Mouse (Mus musculus) forebrain, embryonic 16.5 days (tissue): ENCODE measurements at regions not wholly inside any gene's neighbourhood (a gene's known extent, or its start where the extent isn't known, plus 50 kb on each side); places are given as distances from the start of the nearest gene placed in this dataset.

Source experiments
- ATAC-seq: fragments of 200-750 bp; cut with Nextera tagmentation; 2 replicates; pipeline ENCODE4 v1.8.0; 2017; ENCODE audit warnings: mild to moderate bottlenecking, moderate library complexity
- H3K27ac ChIP-seq: fragments of 300-500 bp; sonication (generic); 2 replicates; pipeline ENCODE4 v1.5.1; 2014; ENCODE audit warnings: low read length, control low read depth
- H3K27me3 ChIP-seq: fragments of 300-500 bp; sonication (generic); replicated peaks from 2 replicates; pipeline ENCODE4 v1.6.1; 2014; ENCODE audit warnings: low read length; ENCODE audit not compliant: control insufficient read depth, insufficient read depth
- H3K36me3 ChIP-seq: fragments of 300-500 bp; sonication (generic); 2 replicates; pipeline ENCODE4 v1.6.1; 2014; ENCODE audit not compliant: control insufficient read depth, insufficient read depth
- H3K4me1 ChIP-seq: fragments of 300-500 bp; sonication (generic); replicated peaks from 2 replicates; pipeline ENCODE4 v1.6.1; 2014; ENCODE audit warnings: low read length; ENCODE audit not compliant: control insufficient read depth, insufficient read depth
- H3K4me2 ChIP-seq: fragments of 300-500 bp; sonication (generic); 2 replicates; pipeline ENCODE4 v1.6.1; 2014; ENCODE audit warnings: mild to moderate bottlenecking, low read length, control low read depth
- H3K4me3 ChIP-seq: fragments of 300-500 bp; sonication (generic); replicated peaks from 2 replicates; pipeline ENCODE4 v1.5.1; 2014; ENCODE audit warnings: mild to moderate bottlenecking, low read length, control low read depth
- H3K9ac ChIP-seq: fragments of 300-500 bp; sonication (generic); replicated peaks from 2 replicates; pipeline ENCODE4 v1.6.1; 2014; ENCODE audit warnings: low read depth, low read length, control low read depth
- H3K9me3 ChIP-seq: fragments of 300-500 bp; sonication (generic); 2 replicates; pipeline ENCODE4 v1.6.1; 2016; ENCODE audit warnings: low read length; ENCODE audit not compliant: control insufficient read depth
- WGBS: fragments of 180-500 bp; shearing (Covaris S2); extraction: QIAGEN DNeasy Blood & Tissue Kit; methylation state at CpG from one replicate; pipeline ENCODE4 v1.1.7; 2014; 5-methylcytosine and 5-hydroxymethylcytosine counted together

- H3K36me3 ChIP-seq, result no peaks in the 10 kb centered on the region
- no peak for ATAC-seq
- H3K4me2 ChIP-seq, result no peak overlapping the region
Observed at GRCm38 (mm10) chr1:90360065-90360464, 156.3 kb downstream of the Ackr3 start.

GRCm38 (mm10) chr1:90364444-90364843 is 160.7 kb downstream of the Ackr3 start:
- Histone ChIP-seq H3K27me3 (no peaks in the 10 kb centered on the region), H3K4me3 (no peak overlapping the region), H3K9ac (no peak overlapping the region), H3K9me3 (no peaks in the 10 kb centered on the region), H3K4me2 (no peak overlapping the region), H3K36me3 (no peaks in the 10 kb centered on the region), H3K4me1 (no peaks in the 10 kb centered on the region), H3K27ac (no peak overlapping the region)
- 86% methylated on average over 4 of the region's 4 CpGs for WGBS
- ATAC-seq, result no peak

More at GRCm38 (mm10) chr1:90360065-90360464, 156.3 kb downstream of the Ackr3 start:
- H3K4me1 ChIP-seq, result no peaks in the 10 kb centered on the region
- no peaks in the 10 kb centered on the region for H3K27me3 ChIP-seq
- WGBS, result 83% methylated on average over 3 of the region's 3 CpGs
- no peak overlapping the region for H3K9ac ChIP-seq
- no peaks in the 10 kb centered on the region for H3K9me3 ChIP-seq
- no peak overlapping the region for H3K27ac ChIP-seq
- no peak overlapping the region for H3K4me3 ChIP-seq

DNA sequence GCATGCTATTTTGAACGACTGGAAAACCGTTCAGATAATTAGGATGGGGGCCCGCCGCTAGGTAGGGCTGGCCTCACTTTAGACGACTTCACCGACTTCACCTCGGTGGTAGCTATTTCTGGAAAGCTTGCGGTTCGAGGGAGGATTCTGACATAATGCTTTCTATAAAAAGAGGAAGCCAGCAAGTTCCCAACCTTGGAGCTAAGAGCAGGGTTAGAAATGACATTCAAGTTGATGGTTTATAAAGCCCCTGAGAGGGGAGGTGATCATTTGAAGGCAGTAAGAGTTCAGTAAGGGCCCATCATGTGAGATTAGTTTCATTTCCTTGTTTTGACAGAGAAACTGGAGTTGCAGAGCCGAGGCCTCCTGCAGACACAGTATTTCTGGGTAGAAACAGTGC is 164.8 kb downstream of the Ackr3 start:
- no peaks in the 10 kb centered on the region for H3K27me3 ChIP-seq
- H3K36me3 ChIP-seq, result no peaks in the 10 kb centered on the region
- no peak overlapping the region for H3K9ac ChIP-seq
- no peak overlapping the region for H3K4me2 ChIP-seq
- H3K4me1 ChIP-seq, result no peaks in the 10 kb centered on the region
- no peak overlapping the region for H3K4me3 ChIP-seq
- no peak overlapping the region for H3K27ac ChIP-seq
- 81% methylated on average over 10 of the region's 10 CpGs for WGBS
- H3K9me3 ChIP-seq, result peaks cover 4% of the 10 kb centered on the region; the same call in 1 of the 2 replicates
- no peak for ATAC-seq

DNA sequence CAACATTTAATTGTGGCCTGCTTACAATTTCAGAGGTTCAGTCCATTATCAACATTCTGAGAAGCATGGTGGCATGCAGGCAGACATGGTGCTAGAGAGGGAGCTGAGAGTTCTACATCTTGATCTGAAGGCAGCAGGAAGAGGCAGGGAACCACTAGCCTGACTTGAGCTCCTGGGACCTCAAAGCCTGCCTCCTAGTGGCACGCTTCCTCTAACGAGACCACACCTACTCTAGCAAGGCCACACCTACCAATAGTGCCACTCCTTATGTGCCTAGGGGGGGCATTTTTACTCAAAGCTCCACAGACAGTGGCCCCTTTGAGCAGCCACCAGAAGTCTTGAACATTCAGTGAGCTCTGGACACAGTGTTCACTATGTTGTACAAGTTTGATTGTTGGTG is 165.5 kb downstream of the Ackr3 start:
- Histone ChIP-seq H3K27me3 (no peaks in the 10 kb centered on the region), H3K4me2 (no peak overlapping the region), H3K9ac (no peak overlapping the region), H3K4me1 (no peaks in the 10 kb centered on the region), H3K4me3 (no peak overlapping the region), H3K27ac (no peak overlapping the region), H3K9me3 (peaks cover 4% of the 10 kb centered on the region; the same call in 1 of the 2 replicates), H3K36me3 (no peaks in the 10 kb centered on the region)
- WGBS, result 79% methylated on average over 2 of the region's 2 CpGs
- ATAC-seq, result no peak

- H3K36me3 ChIP-seq, result no peaks in the 10 kb centered on the region
- WGBS, result 82% methylated on average over 5 of the region's 5 CpGs
Observed at GRCm38 (mm10) chr1:90370766-90371165, 167.0 kb downstream of the Ackr3 start.

DNA sequence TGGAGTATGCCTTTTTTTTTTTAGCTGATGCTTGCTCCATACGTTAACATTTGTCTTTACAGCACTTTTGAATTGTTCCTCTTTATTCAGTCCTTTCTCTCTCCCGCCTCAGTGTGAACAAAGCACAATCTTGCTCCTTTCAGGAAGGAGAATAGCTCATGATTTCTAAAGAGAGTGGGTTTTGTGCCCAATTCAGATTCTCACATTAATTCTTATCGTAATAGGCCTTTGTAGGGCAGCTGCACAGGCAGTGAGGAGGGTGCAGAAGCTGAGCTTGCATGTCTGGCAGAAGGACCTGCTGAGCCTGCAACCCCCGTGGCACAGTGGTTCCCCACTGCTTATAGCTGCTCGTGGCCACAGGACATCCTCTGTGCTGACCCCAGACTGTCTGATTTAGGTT is 169.2 kb downstream of the Ackr3 start:
- Histone ChIP-seq H3K27ac (peak overlapping the region; percentile 9), H3K36me3 (no peaks in the 10 kb centered on the region), H3K4me3 (no peak overlapping the region), H3K4me2 (no peak overlapping the region), H3K9ac (no peak overlapping the region), H3K9me3 (peaks cover 4% of the 10 kb centered on the region; the same call in 1 of the 2 replicates), H3K27me3 (no peaks in the 10 kb centered on the region), H3K4me1 (no peaks in the 10 kb centered on the region)
- ATAC-seq, result peak; percentile 73; the same call in 1 of the 2 replicates
- WGBS, result 45% methylated on average over 5 of the region's 5 CpGs

More at GRCm38 (mm10) chr1:90370766-90371165, 167.0 kb downstream of the Ackr3 start:
- Histone ChIP-seq H3K9ac (no peak overlapping the region), H3K4me1 (no peaks in the 10 kb centered on the region), H3K27ac (no peak overlapping the region), H3K9me3 (peaks cover 4% of the 10 kb centered on the region; the same call in 1 of the 2 replicates), H3K4me3 (no peak overlapping the region), H3K27me3 (no peaks in the 10 kb centered on the region), H3K4me2 (no peak overlapping the region)
- no peak for ATAC-seq

GRCm38 (mm10) chr1:90374517-90374916 is 170.7 kb downstream of the Ackr3 start:
- Histone ChIP-seq H3K36me3 (no peaks in the 10 kb centered on the region), H3K4me3 (no peak overlapping the region), H3K9me3 (peaks cover 4% of the 10 kb centered on the region; the same call in 1 of the 2 replicates), H3K27ac (no peak overlapping the region), H3K4me1 (no peaks in the 10 kb centered on the region), H3K4me2 (no peak overlapping the region), H3K9ac (no peak overlapping the region), H3K27me3 (no peaks in the 10 kb centered on the region)
- 81% methylated on average over 12 of the region's 12 CpGs for WGBS
- peak; percentile 57; the same call in 1 of the 2 replicates for ATAC-seq

- H3K4me2 ChIP-seq, result no peak overlapping the region
- WGBS, result 76% methylated on average over 9 of the region's 9 CpGs
- no peak overlapping the region for H3K27ac ChIP-seq
- no peak overlapping the region for H3K9ac ChIP-seq
- H3K36me3 ChIP-seq, result no peaks in the 10 kb centered on the region
- no peak for ATAC-seq
- no peak overlapping the region for H3K4me3 ChIP-seq
- H3K27me3 ChIP-seq, result no peaks in the 10 kb centered on the region
- H3K9me3 ChIP-seq, result no peaks in the 10 kb centered on the region
- H3K4me1 ChIP-seq, result peaks cover 15% of the 10 kb centered on the region
Observed at GRCm38 (mm10) chr1:90380034-90380705, 176.4 kb downstream of the Ackr3 start.

DNA sequence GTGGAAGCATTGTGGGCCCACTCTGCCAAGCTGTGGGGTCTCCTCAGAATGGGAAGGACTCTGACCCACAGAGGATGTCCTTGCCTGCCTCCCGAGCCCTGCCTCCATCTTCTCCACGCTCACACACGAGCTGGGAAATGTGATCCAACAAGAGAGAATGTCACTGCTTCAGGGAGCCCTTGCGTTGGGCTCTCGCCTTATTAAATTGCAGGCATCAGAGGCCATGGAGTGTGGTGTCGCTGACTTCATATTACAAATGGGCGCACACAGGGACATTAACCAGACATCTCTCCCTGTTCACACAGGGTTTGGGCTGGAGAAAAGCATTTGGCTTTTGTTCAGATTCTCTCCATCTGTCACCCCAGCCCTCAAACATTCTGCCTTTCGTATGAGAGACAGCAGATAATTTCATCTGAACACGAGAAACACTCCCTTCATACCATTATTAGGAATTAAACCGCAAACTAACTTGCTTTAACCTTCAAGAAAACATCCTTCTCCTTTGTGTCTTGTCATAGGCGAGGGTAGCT is 179.2 kb downstream of the Ackr3 start:
- Histone ChIP-seq H3K9ac (no peak overlapping the region), H3K27ac (no peak overlapping the region), H3K4me2 (no peak overlapping the region), H3K4me3 (no peak overlapping the region), H3K4me1 (peaks cover 15% of the 10 kb centered on the region), H3K27me3 (no peaks in the 10 kb centered on the region), H3K9me3 (no peaks in the 10 kb centered on the region), H3K36me3 (no peaks in the 10 kb centered on the region)
- ATAC-seq, result 0 out of 2 replicates have a peak, but pooled peaks have one; percentile 33
- WGBS, result 72% methylated on average over 11 of the region's 11 CpGs
